Mouse (Mus musculus): ENCODE data around the gene Zhx3.

- no peak for TF ChIP-seq POLR2A (IDR thresholded peaks at IDR 0.05; ENCODE audit: borderline replicate concordance, insufficient read depth, low read length)
- TF ChIP-seq CTCF (IDR thresholded peaks at IDR 0.05; ENCODE audit: borderline replicate concordance, insufficient read depth, low read depth, low read length) = no peak
Measured at GRCm38 (mm10) chr2:160722714-160723113, 150.1 kb downstream of the Zhx3 start.
